ENCODE assay signal across 21 mouse cellular contexts in genomic region chr16:22889716-22890115, GRCm38 (mm10). TPM values are rescaled to one million over a fixed set of nuclear protein-coding genes. Genes with fewer than 3 reads are reported as not detected.
"Had no signal": no experiment of that assay in that cellular context is flagged by ENCODE, and none has a peak within 500 bp of the region (broad histone marks: within the 10 kb centered on the region; RNA-seq: fewer than 3 reads in every experiment).

No protein-coding gene starts in this region.

- H3K36me3 ChIP-seq: liver, embryonic 15.5 days; midbrain, embryonic 12.5 days; neural tube, embryonic 12.5 days; stomach, embryonic 15.5 days had no signal

- H3K4me3 ChIP-seq: liver, embryonic 15.5 days; megakaryocyte, embryonic 14.5 days; midbrain, embryonic 12.5 days; neural tube, embryonic 12.5 days; stomach, embryonic 15.5 days had no signal

- H3K27ac ChIP-seq: midbrain, embryonic 12.5 days; neural tube, embryonic 12.5 days; stomach, embryonic 15.5 days; stomach, postnatal 0 days had no signal

- H3K4me2 ChIP-seq: liver, embryonic 15.5 days; lung, embryonic 14.5 days; midbrain, embryonic 12.5 days; neural tube, embryonic 12.5 days; stomach, embryonic 15.5 days had no signal

- H3K27me3 ChIP-seq: liver, embryonic 15.5 days; midbrain, embryonic 12.5 days; neural tube, embryonic 12.5 days; stomach, embryonic 15.5 days had no signal

- H3K9ac ChIP-seq: liver, embryonic 15.5 days; lung, embryonic 14.5 days; midbrain, embryonic 12.5 days; neural tube, embryonic 12.5 days; stomach, embryonic 15.5 days had no signal

- H3K9me3 ChIP-seq: liver, embryonic 15.5 days; megakaryocyte, embryonic 14.5 days; midbrain, embryonic 12.5 days; neural tube, embryonic 12.5 days; stomach, embryonic 15.5 days had no signal

- DNase-seq: lung, adult 18-20 months; lung, embryonic 14.5 days; lung, postnatal 10 days; lung, postnatal 4 days; midbrain, embryonic 14.5 days; right cerebral cortex, postnatal 14 days; thymus, adult 2 months; thymus, postnatal 25 days; thymus, postnatal 4 days had no signal

- H3K4me1 ChIP-seq: neural tube, embryonic 12.5 days; stomach, embryonic 15.5 days had no signal

RNA-seq across cellular contexts. Expression of gene Ahsg, which starts 1.4 kb away (rescaled TPM):
- total RNA-seq: midbrain, postnatal 0 days; monocyte, adult 5-6 weeks; neutrophil, adult 5-6 weeks had no signal
- polyA plus RNA-seq: midbrain, embryonic 12.5 days; midbrain, embryonic 14.5 days had no signal

RNA-seq across cellular contexts. Expression of gene Fetub, which starts 28.4 kb away (rescaled TPM):
- total RNA-seq: midbrain, postnatal 0 days; monocyte, adult 5-6 weeks; neutrophil, adult 5-6 weeks had no signal
- polyA plus RNA-seq: lung, embryonic 14.5 days; lung, embryonic 16.5 days; midbrain, embryonic 12.5 days; midbrain, embryonic 14.5 days; neural tube, embryonic 12.5 days; neural tube, embryonic 14.5 days; spleen, adult 2 months had no signal
